Mouse (Mus musculus): Measurements from ENCODE around the gene Brat1.
"Not testable (repeated sequence)": the region's sequence is repeated elsewhere in the genome, so short reads cannot be mapped to it uniquely, and the experiment has no call there.

Gene Brat1

DNA sequence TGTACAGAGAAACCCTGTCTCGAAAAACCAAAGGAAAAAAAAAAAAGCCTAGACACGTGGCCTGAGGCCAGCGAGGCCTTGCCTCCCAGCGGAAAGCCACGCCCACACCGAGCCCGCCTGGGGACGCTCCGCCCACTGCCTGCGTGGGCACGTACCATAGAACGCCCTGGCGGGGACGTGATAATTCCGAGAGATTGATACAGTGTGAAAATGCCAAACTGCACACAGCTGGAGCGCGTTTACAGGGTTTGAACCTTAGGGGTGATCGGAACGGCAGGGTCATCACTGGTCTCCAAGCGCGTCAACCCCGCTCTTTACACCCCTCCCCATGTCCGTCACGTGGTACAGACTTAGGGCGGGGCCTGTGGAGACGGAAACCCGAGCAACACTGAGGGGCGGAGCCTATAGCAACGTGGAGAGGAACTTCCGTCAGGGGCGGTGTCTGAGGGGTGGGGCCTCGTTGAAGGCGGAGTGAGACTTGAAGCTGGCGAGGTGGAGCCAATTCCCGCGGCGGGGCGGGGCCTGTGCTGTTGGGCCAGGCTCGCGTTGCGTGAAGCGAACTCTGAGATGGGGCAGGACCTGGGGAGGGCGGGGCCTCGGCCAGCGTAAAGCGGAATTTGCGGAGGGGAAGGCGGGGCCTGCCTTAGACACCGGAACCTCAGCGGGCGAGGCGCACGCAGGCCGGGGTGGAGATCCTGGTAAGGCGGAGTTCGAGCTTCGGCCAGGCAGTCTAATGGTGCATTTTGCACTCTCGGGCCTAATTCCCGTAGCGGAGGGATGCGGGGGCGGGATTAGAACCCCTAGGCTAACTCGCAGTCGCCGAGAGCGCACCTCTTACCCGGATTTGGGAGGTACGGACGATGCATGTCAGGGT lies at the start of gene Brat1:
Gene Brat1, plus strand, starts transcription at position 634 of the 874 bp plus-strand sequence.
- peak; percentile 100 for DNase-seq (ENCODE audit: low read depth, low spot score)

DNA sequence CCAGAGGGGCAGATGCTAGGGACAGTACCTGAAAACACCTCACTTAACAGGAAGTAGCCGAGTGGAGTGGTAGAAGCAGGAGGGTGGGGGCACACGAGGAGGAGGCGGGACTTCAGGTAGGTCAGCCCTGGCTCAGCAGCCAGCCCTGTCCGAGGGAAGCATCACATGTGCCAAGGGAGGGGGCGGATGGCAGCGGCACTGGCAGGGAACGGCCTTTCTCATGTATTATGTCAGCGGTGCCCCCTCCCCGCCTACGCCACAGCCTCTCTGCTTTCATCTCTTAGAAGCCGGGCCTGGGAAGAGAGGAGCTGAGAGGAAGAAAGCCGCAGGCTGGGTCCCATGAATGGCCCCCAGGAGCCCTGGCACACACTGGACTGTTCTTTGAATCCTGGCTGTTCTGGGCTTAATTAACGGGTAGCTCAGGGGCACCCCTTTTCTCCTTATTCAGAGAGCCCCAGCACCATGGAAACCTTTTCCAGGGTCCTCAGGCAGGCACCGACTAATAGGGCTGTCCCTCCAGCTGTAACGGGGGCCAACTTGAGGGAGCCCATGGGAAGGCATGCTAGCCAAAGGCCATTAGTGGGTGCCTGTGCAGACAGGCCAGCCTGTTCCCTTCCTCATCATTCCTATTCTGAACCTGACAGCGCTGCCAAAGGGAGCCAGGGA lies 45.1 kb upstream of the Brat1 start:
- no peak for DNase-seq (ENCODE audit: low read depth, low spot score)

DNA sequence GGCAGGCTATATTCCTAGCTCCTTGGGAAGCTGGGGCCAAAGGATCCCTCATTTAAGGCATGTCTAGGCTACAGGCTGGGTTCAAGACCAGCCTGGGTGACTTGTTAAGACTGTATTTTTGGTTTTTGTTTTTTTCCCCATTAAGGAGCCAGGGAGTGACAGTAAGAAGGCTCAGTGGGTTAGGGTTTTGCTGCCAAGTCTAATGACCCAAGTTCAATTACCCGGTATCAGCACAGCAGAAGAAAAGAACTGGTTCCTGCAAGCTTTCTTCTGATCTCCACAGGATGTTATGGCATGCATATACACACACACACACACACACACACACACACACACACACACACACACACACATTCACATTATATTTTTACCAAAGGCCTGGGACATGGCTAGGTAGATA lies 44.4 kb upstream of the Brat1 start:
- no peak for DNase-seq (ENCODE audit: low read depth, low spot score)

DNA sequence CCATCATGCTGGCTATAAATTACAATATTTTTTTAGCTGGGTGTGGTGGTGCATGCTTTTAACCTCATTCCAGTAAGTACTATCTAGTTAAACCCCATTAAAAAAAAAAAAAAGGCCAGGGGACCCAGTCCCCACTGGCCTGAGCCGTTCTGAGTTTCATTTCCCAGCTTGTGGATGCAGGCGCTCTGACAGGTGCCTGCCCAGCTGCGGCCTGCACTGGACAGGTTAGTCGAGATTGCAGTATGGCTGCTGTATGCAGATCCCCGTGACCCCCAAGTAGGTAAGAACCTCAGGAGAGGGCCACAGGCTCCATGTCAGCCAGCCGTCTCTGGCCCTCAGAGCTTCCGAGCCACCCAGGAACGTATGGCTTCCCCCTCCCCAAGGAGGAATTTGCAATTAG lies 43.4 kb upstream of the Brat1 start:
- DNase-seq (ENCODE audit: low read depth, low spot score), result no peak

DNA sequence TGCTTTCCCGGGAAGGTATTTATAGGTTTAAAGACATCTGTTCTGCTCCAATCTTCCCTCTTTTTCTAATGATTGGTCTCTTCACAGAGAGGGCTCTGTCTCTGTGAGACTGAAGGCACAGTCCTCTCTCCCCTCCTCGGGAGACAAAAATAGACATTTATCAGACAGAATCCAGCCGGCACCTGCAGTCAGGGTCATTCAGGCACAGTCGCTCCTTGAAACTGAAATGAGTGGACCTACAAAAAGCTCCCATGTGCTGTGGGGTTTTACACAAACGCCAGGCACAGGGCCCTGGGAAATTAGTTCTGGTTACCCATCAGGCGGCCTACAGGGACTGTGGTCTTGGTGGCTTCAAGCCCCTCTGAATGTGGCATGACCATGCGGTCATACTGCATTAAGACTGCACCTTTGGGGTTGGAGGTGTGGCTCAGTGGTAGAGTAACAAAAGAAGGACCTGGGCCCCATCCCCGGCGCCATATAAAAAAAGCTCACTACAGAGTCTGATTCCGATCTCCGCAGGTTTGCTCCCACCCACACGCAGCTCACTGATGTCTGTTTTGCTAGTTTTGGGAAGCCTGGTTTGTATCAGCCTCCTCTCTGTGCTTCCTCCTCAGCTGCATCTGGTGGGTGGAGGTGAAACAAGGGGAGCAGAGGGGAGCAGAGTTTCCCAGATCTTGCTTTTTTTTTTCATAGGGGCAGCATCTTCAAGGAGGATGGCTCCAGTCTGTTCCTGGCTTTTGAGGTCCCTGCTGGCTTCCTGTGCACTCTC lies 42.8 kb upstream of the Brat1 start:
- DNase-seq (ENCODE audit: low read depth, low spot score), result no peak

DNA sequence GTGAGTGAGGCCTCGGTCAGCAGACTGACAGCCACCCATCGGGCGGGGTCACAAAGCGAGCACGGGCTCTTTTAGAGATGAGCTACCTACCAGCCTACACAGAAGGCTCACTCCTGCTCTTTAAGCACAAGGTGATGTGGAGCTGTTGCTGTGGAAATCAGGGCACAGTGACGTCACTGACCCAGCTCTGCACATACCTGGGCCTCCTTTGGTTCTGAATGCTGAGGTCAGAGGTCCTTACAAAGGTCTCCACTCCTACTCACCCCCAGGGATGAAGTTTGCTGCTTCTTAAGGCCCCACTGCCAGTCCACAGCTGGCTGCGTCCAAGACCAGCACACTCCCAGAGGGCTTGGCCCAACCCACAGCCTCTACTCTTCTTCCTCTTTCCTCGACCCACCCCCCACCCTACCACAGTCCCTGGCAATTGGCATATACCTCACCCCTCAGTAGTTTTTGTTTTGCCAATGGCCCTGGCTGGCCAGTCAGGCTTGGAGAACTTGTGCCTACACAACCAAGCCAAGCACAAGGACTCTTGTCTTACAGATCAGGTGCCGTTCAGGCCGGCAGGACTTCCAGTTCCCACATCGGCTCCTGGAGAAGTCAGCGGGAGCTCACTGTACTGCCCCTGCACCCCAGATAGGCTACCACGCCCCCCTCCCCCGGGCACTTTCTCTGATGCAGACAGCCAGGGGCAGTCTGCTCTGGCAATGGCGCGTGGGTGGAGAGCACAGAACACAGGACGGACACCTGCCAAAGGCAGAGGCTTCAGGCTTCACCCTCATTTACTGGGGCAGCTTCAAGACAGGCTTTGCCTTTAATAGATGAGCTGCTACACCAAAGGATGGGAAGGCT lies 41.8 kb upstream of the Brat1 start:
- DNase-seq (ENCODE audit: low read depth, low spot score), result no peak

DNA sequence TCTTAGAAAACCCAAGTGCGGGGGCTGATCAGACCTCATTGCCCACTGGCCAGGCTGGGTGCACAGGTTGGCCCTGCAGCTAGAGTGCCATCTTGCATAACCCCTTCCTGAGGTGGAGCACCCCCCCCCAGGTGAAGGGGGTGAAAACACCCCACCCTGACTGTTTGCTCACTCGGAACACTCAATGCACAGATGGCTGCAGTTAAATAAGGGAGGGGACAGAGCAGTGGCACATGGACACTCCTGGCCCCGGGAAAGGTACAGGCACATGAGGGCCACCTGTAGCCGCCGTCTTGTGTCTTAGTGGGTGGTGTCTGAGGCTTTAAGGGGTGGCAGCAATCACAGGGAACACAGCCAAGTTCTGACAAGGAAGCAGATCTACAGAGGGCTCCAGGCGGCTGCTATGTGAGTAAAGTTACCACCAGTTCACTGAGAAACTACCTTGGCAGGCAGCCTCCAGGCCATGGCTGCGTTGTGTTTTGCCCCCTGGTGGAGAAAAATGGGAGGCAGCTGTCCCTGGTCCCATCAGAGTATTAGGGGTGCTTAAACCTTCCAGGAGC lies 41.1 kb upstream of the Brat1 start:
- DNase-seq (ENCODE audit: low read depth, low spot score), result peak; percentile 62

DNA sequence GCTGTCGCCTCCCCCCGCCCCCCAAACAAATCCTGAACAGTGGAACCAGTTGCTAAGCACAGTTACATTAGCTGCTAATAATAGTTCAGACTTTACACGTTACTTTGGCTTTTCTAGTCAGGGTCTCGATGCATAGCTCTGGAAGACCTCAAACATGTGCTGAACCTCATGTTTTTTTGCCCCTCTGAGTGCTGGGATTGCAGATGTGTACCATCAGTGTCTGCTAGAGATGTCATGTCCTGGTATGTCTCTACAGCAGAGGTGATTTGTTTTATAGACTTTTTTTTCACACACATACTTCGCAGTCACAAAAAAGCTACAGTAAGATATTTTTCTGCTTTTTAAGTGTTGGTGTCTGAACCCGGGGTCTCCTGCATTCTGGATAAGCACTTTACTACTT lies 32.7 kb upstream of the Brat1 start:
- DNase-seq (ENCODE audit: low read depth, low spot score), result no peak

DNA sequence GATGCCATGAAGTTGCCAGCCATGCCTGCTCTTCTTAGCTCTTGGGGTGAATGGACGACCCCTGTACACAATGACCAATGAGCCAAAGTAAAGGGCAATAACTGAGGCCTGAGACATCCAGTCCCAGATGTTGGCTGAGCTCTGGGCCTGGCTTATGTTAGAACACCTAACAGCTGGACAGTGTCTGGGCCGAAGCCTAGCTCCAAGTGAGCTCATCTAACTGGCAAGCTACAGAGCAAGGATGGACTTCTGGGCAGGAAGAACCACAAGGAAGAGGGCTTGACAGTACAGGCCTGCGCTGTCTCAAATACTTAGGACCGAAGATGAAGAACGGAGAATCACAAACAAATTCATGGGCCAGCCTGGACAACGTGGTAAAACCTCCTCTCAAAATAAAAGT lies 32.2 kb upstream of the Brat1 start:
- DNase-seq (ENCODE audit: low read depth, low spot score), result not testable (repeated sequence)

DNA sequence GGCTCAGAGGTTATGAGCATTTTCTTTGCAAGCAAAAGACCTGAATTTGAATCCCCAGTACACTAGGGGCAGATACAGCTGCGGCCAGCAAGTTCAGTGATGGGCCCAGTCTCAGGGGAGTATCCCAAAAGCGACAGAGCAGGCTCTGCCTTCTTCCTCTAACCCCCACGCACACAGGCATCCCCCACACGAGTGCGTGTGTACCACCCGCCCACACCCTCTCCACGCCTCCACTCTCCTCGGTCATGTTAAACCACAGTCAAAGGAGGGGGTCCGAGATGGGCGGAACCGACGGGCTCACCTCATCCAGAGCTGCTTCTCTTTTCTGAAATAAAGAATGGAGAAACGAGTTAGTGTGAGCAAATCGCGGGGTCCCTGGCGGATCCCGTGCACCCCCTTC lies 30.8 kb upstream of the Brat1 start:
- DNase-seq (ENCODE audit: low read depth, low spot score), result no peak

DNA sequence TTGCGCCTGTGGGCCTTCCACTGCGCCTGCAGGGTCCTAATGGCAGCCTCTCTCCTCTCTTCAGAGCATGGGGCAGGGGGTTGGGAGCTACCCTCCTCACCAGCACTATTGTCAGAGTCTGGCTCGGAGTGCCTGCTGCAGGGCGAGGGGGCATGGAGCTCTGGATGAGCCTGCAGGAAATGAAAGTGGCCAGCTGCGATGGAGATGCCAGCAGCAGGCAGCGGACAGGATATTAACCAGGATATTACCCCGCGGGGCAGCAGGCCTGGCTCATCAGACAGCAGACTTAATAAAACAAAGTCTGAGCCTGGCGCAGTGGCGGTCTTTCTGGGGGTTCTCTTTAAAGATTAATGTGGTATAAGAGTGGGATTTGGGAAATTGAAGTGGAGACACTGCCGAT lies 29.7 kb upstream of the Brat1 start:
- DNase-seq (ENCODE audit: low read depth, low spot score), result no peak

DNA sequence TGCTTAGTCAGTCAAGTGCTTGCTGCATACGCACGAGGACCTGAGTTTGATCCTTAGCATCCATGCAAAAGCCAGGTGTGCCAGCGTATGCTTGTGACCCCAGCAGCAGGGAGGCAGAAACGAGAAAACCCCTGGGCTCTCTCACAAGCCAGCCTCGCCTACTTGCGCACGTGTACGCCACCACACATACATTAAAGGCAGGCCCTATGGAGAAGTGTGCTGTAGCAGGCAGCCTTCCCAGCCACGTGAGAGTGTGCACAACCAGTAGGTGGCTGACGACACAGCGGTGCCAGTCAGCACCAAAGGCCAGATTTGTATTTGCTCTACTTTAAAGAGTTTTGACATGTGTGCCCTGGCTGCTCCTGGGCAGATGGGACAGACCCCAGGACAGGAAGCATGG lies 29.2 kb upstream of the Brat1 start:
- DNase-seq (ENCODE audit: low read depth, low spot score), result no peak

DNA sequence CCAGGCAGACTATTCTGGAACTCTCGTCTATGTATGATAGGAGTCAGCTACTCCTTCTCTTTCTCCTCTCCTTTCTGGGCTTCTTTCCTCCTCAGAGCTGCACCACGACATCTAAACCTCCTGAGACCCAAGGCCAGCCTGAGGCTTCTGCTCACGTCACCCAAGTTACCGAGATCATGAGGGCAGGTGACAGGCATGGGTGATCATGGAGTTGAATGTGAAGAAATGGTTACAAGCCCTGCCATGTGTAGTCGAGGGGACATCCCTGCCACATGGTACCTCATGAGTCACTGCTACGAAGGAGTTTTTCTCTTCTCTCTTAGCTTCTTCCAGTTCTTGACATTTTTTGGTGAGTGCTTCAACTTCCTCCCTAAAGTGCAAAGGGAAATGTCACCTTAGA lies 27.7 kb upstream of the Brat1 start:
- no peak for DNase-seq (ENCODE audit: low read depth, low spot score)

DNA sequence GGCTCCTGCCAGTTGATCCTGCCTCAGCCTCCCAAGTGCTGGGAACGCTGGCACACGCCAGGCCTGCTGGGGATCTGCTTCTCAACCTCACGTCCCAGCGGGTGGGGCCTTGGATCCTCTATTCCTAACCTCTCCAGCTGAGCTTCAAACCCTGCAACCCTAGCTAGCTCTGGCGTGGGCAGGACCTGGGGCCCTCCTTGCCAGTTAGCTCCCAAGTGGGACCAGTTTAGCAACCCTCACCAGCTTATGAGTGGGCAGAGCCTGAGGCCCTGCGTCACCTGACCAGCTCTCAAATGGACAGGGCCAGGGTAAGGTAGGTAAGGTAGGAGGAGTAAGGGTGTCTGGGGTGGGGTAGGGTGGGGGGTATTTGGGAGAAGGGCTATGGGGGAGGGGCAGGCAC lies 24.8 kb upstream of the Brat1 start:
- DNase-seq (ENCODE audit: low read depth, low spot score), result no peak

DNA sequence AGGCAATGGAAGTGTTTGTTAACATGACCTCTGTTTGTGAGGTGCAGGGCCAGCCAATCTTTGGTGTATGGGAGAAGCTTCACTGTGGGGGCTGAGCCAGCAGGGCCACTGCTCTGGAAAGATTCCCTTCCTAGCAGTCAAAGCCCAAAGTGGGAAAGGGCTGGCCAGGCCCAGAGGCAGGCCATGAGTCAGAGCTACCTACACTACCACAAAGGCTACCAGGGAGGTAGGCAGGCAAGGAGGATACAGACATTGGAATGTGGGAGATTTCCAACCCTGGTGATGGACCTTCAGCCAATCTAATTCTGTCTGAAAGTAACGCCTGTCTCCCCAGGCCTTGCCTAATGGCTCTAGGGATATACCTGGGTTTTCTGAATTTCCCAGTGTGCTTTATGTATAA lies 23.9 kb upstream of the Brat1 start:
- DNase-seq (ENCODE audit: low read depth, low spot score), result no peak

DNA sequence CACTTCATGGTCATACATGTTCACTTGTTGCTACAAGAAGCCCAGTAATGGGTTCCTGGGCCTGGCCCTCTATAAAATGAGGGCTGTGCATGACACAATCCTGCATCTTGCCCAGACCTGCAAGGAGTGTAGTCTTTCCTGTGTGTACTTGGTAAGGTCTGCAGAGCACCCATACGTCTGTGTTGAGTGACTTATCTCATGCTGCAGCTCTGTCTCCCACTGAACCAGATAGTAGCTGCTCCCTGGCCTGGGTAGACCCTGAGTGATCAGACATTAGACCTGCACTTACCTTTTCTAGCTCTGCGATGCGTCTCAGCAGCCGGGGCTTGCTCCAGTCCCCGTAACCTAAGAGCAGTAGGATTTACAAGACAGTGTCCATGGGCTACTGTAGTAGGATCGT lies 22.7 kb upstream of the Brat1 start:
- DNase-seq (ENCODE audit: low read depth, low spot score), result no peak

DNA sequence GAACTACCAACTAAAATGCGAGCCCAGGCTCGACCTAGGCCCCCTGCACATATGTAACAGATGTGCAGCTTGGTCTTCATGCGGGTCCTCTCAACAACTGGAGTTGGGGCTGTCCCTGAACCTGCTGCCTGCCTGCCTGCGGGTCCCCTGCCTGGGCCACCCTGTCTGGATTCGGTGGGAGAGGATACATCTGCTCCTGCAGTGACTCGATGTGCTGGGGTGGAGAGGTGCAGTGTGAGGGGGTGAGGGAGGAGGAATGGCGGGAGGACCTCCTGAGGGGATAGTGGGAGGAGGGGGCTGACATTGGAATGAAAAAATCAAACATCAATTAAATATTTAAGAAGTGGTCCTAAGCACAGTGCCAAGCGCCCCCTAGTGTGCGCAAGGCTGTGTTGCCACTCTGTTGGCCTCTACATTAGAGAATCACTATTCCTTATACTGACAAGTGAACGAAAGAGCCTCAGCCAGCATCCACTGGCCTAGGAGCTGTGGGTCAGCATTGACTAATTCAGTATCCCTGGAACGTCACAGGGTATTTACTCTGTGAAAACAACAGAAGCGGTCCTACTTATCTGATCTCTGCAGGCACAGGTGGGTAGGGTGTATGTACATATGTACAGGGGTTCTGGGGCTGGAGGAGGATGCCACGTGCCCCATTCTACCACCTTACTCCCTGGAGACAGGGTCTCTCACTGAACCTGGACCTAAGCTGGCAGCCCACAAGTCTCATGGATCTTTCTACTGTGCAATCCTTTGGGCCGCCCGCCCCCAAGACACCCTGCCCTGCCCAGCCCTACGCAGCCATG lies 20.3 kb upstream of the Brat1 start:
- DNase-seq (ENCODE audit: low read depth, low spot score), result peak; percentile 44

DNA sequence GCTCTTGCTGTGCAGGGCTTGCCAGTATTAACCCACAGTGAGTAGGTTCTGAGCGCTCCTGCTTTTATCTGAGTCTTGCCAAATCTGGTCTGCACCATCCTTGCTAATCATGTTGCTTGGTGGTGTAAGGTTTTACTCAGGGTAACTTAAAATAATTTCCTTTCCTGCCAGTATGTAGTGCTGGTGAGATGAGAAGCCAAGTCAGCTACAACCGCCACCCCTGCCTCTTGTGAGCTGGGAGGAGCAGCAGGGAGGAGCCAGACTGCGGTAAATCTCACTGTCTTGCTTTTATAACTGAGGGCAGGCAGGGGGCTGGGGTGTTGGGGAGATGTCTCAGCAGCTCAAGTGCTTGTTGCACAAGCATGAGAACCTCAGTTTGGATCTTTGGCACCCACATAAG lies 16.4 kb upstream of the Brat1 start:
- no peak for DNase-seq (ENCODE audit: low read depth, low spot score)

DNA sequence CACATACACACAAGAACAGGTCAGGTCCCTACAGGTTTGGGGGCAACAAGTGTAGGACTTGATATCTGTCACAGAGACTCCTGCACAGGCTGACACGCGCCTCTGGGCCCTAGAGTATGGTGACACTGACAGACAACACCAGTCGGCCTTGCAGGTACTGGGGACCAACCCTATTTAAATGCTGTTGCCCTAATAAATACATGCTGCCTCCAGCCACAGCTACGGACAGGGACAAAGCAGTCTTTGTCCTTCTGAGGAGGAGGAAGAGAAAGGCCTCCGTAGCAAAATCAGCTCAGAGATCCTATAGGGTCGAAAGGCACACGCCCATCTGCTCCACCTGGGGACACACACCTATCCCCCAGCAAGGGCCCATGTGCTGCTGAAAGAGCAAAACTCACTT lies 8.8 kb upstream of the Brat1 start:
- DNase-seq (ENCODE audit: low read depth, low spot score), result no peak

DNA sequence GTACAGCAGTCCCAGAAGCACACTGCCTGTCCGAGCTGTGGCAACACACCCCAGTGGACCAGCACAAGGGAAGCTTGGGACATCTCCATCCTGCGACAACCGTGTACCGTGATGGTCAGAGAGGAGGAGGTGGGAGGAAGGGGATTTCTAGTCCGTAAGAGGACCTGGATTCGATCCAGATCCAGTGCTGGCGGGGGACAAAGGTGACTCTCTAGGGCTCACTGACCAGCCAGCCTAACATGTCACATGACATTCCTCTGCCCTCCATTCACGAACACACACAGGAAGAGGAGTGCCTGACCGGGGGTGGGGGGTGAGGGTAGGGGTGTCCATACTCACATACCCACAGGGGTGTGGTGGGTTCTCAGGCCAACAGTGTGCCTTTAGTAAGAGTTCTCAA lies 5.0 kb upstream of the Brat1 start:
- no peak for DNase-seq (ENCODE audit: low read depth, low spot score)

Measured in ES-CJ7 (cell line).